Mouse (Mus musculus) heart, adult 10 weeks (tissue): ENCODE measurements around the gene Naxd. TPM values are rescaled to one million over a fixed set of nuclear protein-coding genes. Genes with fewer than 3 reads are reported as not detected.

Experiments
- polyA plus RNA-seq: library from polyadenylated mRNA; stranded (reverse); fragments of 350-450 nt; fragmentation: Illumina TruSeq; extraction: RNeasy Lipid Tissue Mini Kit (QIAGEN cat#74804); gene quantifications from one replicate; pipeline ENCODE4 v1.2.3, GENCODE M21; 2014; ENCODE audit warnings: low read depth, low replicate concordance

Gene Naxd
- polyA plus RNA-seq: 64.4 TPM

GRCm38 (mm10) chr8:11497017-11497990 is at the start of gene Naxd:
Gene Naxd (plus strand): TSS chr8:11497506.

GRCm38 (mm10) chr8:11477811-11478761 is 19.2 kb upstream of the Naxd start, which contains the start of gene Rab20:
Gene Rab20 (minus strand): TSS chr8:11478710.

GRCm38 (mm10) chr8:11550281-11550948 is 53.1 kb downstream of the Naxd start, which contains the start of gene Cars2:
Gene Cars2 (minus strand): TSS chr8:11550783.

GRCm38 (mm10) chr8:11554799-11555719 is 57.8 kb downstream of the Naxd start, which contains the start of gene Ing1:
Gene Ing1 (plus strand): TSS chr8:11555571.

Other genes starting within 250 kb of the Naxd start
- 96.2 TPM for gene Col4a2, start 184.7 kb upstream of the Naxd start, polyA plus RNA-seq
- 137 TPM for gene Col4a1, start 184.7 kb upstream of the Naxd start, polyA plus RNA-seq
- 28.7 TPM for gene Rab20, start 18.8 kb upstream of the Naxd start, polyA plus RNA-seq
- gene Cars2, start 53.3 kb downstream of the Naxd start, polyA plus RNA-seq: 53.9 TPM
- gene Ing1, start 58.1 kb downstream of the Naxd start, polyA plus RNA-seq: 25.7 TPM
- 34.5 TPM for gene Ankrd10, start 138.3 kb downstream of the Naxd start, polyA plus RNA-seq
- not detected for gene 1700016D06Rik, start 203.6 kb downstream of the Naxd start, polyA plus RNA-seq
- gene Arhgef7, start 230.2 kb downstream of the Naxd start, polyA plus RNA-seq: 76.8 TPM